Mouse (Mus musculus) erythroid progenitor cell, adult 5-6 weeks (primary cell): Measurements from ENCODE around the gene Lgmn. TPM values are rescaled to one million over a fixed set of nuclear protein-coding genes. Genes with fewer than 3 reads are reported as not detected.

Experiments
- ATAC-seq: replicated peaks from 2 replicates; pipeline ENCODE4 v1.8.0; 2016; ENCODE audit warnings: moderate number of reproducible peaks, mild to moderate bottlenecking, moderate TSS enrichment, inconsistent platforms; ENCODE audit not compliant: poor library complexity, low FRiP score, severe bottlenecking
- total RNA-seq, 2 experiments: library from RNA; stranded (forward) in 1 of 2; stranded (reverse) in 1 of 2; fragments of 150-400 nt in 1 of 2; fragments of 186-747, 209-891 nt in 1 of 2; gene quantifications; 2 replicates each; pipeline versions ENCODE4 v1.2.3 to v1.2.4; 2015 to 2017; ENCODE audit warnings: low replicate concordance in 2 of 2

Gene Lgmn
- total RNA-seq, 2 experiments from 2014 or later: 13.1 to 16.3 TPM

GRCm38 (mm10) chr12:102395537-102395936 lies 44.1 kb downstream of the Lgmn start:
- no peak for ATAC-seq

GRCm38 (mm10) chr12:102394496-102394895 lies 45.1 kb downstream of the Lgmn start:
- no peak for ATAC-seq

- ATAC-seq: no peak
Measured at GRCm38 (mm10) chr12:102391982-102392381, 47.6 kb downstream of the Lgmn start.

- no peak for ATAC-seq
Measured at GRCm38 (mm10) chr12:102391109-102391508, 48.5 kb downstream of the Lgmn start.

GRCm38 (mm10) chr12:102390042-102390441 lies 49.6 kb downstream of the Lgmn start:
- ATAC-seq: no peak

- ATAC-seq: peak; percentile 59; the same call in 1 of the 2 replicates
Measured at GRCm38 (mm10) chr12:102387219-102387917, 52.2 kb downstream of the Lgmn start.

GRCm38 (mm10) chr12:102384819-102385218 lies 54.8 kb downstream of the Lgmn start:
- ATAC-seq: no peak

GRCm38 (mm10) chr12:102383288-102383687 lies 56.3 kb downstream of the Lgmn start:
- no peak for ATAC-seq

- ATAC-seq: no peak
Measured at GRCm38 (mm10) chr12:102382180-102382579, 57.4 kb downstream of the Lgmn start.

- no peak for ATAC-seq
Measured at GRCm38 (mm10) chr12:102372322-102372721, 67.3 kb downstream of the Lgmn start.

- ATAC-seq: no peak
Measured at GRCm38 (mm10) chr12:102370931-102371500, 68.6 kb downstream of the Lgmn start.

- ATAC-seq: no peak
Measured at GRCm38 (mm10) chr12:102369488-102370235, 70.0 kb downstream of the Lgmn start.

- no peak for ATAC-seq
Measured at GRCm38 (mm10) chr12:102368556-102368955, 71.1 kb downstream of the Lgmn start.

GRCm38 (mm10) chr12:102368066-102368465 lies 71.5 kb downstream of the Lgmn start:
- ATAC-seq: no peak

GRCm38 (mm10) chr12:102367075-102367474 lies 72.5 kb downstream of the Lgmn start:
- ATAC-seq: no peak

- ATAC-seq: no peak
Measured at GRCm38 (mm10) chr12:102366126-102366816, 73.3 kb downstream of the Lgmn start.

GRCm38 (mm10) chr12:102365016-102365415 lies 74.6 kb downstream of the Lgmn start:
- no peak for ATAC-seq

GRCm38 (mm10) chr12:102361189-102362161 lies 78.1 kb downstream of the Lgmn start:
- ATAC-seq: no peak

GRCm38 (mm10) chr12:102359390-102359789 lies 80.2 kb downstream of the Lgmn start:
- no peak for ATAC-seq
